Mouse (Mus musculus) layer of hippocampus, adult 2 months (tissue): ENCODE data around the gene Ets1. TPM values are rescaled to one million over a fixed set of nuclear protein-coding genes. Genes with fewer than 3 reads are reported as not detected.
A peak's percentile ranks its signal among the peaks of the same experiment; 100 is the strongest.

Experiments
- DNase-seq, 2 experiments: peaks; one replicate each; pipeline ENCODE4 v3.0.0; 2022; ENCODE audit warnings: low spot score in 2 of 2
- H3K27ac ChIP-seq: fragments of 200-600 bp; 2 replicates; pipeline ENCODE4 v1.8.1; 2022
- H3K4me3 ChIP-seq: fragments of 200-600 bp; 2 replicates; pipeline ENCODE4 v1.8.1; 2022; ENCODE audit warnings: mild to moderate bottlenecking
- CTCF ChIP-seq: fragments of 200-600 bp; conservative IDR thresholded peaks from 2 replicates; pipeline ENCODE4 v1.8.1; 2022; ENCODE audit warnings: antibody characterized with exemption, mild to moderate bottlenecking, moderate library complexity
- long read RNA-seq, 2 experiments: library from polyadenylated mRNA; stranded (forward); transcript quantifications; one replicate each; pipeline ENCODE4 v2.0.0; 2021; ENCODE audit warnings: borderline mapping rate in 2 of 2
- total RNA-seq, 2 experiments: library from RNA; stranded (reverse); gene quantifications; 2 replicates each; pipeline ENCODE4 v1.2.3; 2021

Ets1 gene
- 10 to 100 TPM in 1 of 2 experiments, 1 to 10 TPM in 1; 9.9 to 12.2 TPM for total RNA-seq
- long read RNA-seq, experiment 1, full-length matches to known transcripts: 9 of 13 reads
- long read RNA-seq, experiment 1, partial matches to known transcripts: 1 of 13 reads
- long read RNA-seq, experiment 1, other reads (novel, unspliced or antisense): 3 of 13 reads
- long read RNA-seq, experiment 2, full-length matches to known transcripts: 5 of 10 reads
- long read RNA-seq, experiment 2, partial matches to known transcripts: 0 of 10 reads
- long read RNA-seq, experiment 2, other reads (novel, unspliced or antisense): 5 of 10 reads

GRCm38 (mm10) chr9:32635627-32636385 lies at the start of gene Ets1:
TSS of gene Ets1 (plus strand) at chr9:32636221.
- peak within 1 kb of the TSS; percentile 57; the same call in 1 of the 2 replicates for H3K27ac ChIP-seq
- no peak for DNase-seq
- no peak for TF ChIP-seq CTCF
- peak within 1 kb of the TSS; percentile 33; the same call in 1 of the 2 replicates for H3K4me3 ChIP-seq

DNA sequence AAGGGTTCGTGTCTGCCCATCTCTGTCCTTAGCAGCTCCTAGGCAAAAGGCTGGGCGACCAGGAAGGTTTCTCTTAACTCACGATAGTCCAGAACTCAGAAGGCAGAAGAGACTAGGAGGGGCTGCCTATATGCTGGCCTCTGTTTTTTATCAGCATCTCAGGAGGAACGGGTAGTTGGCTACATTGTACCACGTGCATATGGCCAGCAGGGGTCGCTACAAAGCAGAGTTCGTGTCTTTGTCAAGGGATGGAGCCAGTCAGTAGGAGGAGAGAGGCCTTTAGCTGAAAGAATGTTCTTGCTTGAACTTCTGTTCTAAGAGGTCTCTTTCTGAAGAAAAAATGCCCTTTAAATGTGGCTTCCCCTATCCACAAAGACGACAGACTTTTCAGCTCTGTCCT lies 46.1 kb upstream of the Ets1 start:
- Histone ChIP-seq H3K4me3 (no peak overlapping the region), H3K27ac (no peak overlapping the region)
- peak; percentile 94 for TF ChIP-seq CTCF
- peak; percentile 74 to 86 for DNase-seq

- Histone ChIP-seq H3K4me3 (no peak overlapping the region), H3K27ac (no peak overlapping the region)
- no peak for DNase-seq
- no peak for TF ChIP-seq CTCF
Observed at GRCm38 (mm10) chr9:32590571-32590970, 45.5 kb upstream of the Ets1 start.

- TF ChIP-seq CTCF: peak; percentile 95
- peak overlapping the region; percentile 8; the same call in 1 of the 2 replicates for H3K4me3 ChIP-seq
- DNase-seq: peak; percentile 60 to 71
- peak overlapping the region; percentile 59 for H3K27ac ChIP-seq
Observed at GRCm38 (mm10) chr9:32591732-32592582, 44.1 kb upstream of the Ets1 start.

DNA sequence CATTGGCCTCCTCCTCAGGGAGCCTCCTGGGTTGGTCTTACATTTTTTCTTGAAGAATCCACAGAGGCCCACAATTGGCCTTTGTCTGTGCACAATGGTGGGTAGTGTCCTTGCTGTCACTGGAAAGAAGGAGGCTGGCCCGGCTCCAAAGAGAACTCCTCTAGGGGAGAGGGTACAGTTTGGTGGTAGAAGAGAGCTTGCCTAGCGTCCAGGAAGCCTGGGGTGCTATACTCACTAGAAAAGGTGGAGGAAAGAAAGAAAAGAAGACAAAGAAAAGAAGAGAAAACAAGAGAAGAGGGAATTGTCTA lies 43.5 kb upstream of the Ets1 start:
- DNase-seq: no peak
- H3K27ac ChIP-seq: peak overlapping the region; percentile 59
- no peak for TF ChIP-seq CTCF
- H3K4me3 ChIP-seq: no peak overlapping the region

DNA sequence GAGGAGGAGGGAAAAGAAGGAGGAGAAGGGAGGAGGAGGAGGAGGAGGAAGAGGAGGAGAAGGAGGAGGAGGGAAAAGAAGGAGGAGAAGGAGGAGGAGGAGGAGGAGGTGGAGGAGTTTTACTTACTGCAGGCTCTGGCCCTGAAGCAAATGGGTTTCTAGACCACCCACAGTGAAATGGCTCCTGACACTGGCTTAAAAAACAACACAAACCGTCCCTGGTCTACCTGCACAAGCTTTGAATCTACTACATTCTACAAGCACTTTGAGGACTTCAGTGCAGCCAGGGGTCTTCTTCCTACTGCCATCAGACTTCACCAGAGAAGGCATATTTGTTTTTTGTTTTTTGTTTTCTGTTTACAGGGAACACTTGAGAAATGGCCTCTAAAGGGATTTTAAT lies 42.2 kb upstream of the Ets1 start:
- Histone ChIP-seq H3K4me3 (no peak overlapping the region), H3K27ac (no peak overlapping the region)
- no peak for TF ChIP-seq CTCF
- no peak for DNase-seq

GRCm38 (mm10) chr9:32594346-32594745 lies 41.7 kb upstream of the Ets1 start:
- no peak for DNase-seq
- Histone ChIP-seq H3K27ac (peak overlapping the region; percentile 46; the same call in 1 of the 2 replicates), H3K4me3 (no peak overlapping the region)
- TF ChIP-seq CTCF: no peak

DNA sequence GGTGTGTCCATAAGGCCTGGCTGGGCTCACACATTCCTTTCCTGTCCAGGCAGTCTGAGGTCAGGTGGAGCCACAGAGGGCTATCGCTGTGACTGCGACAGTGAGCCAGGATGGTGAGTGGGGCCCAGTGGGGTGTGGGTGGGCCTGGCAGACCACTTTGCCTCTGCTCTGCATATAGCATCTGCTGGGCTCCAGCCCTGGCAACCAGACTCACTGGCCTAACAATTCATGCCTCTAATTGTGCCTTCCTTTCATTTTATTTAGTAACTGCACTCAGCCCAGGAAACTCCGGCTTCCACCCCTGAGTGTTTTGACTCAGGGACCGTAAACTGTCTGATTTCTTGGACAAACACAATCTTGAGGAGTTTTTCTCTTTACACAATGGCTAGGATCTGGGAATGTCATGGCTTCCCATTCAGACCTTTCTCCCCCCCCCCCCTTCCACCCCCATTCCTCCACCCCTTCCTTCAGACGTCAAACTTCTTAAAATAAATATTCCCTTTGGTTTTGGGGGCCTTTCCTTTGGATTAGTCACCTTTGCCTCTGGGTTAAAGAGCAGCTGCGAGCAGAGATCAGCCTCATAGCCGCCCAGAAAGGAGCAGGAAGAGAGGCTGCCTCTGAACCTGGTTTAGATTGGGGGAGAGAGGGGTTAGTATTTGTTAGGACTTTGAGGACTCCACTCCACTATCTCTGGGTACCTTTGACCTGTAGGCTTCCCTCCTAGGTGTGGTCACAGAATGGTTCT lies 40.8 kb upstream of the Ets1 start:
- Histone ChIP-seq H3K27ac (peak overlapping the region; percentile 58; the same call in 1 of the 2 replicates), H3K4me3 (no peak overlapping the region)
- DNase-seq: no peak
- no peak for TF ChIP-seq CTCF

DNA sequence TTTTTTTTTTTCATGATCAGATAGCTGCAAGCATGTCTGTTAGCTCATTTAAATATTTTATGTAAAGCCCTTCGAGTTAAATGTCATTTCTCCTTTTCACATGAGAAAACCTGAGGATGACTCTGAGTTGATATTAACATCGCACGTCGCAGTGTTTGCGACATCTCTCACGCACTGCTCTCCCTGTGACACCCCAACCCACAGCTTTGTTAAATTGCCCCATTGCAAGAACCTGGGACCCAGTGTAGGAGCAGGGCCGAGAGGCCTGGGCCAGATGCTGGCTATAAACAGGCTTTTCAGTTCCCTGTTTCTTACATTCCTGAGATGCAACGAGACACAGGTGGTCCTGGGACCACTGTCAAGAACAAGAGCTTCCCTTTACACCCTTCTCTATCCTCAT lies 39.7 kb upstream of the Ets1 start:
- no peak for DNase-seq

DNA sequence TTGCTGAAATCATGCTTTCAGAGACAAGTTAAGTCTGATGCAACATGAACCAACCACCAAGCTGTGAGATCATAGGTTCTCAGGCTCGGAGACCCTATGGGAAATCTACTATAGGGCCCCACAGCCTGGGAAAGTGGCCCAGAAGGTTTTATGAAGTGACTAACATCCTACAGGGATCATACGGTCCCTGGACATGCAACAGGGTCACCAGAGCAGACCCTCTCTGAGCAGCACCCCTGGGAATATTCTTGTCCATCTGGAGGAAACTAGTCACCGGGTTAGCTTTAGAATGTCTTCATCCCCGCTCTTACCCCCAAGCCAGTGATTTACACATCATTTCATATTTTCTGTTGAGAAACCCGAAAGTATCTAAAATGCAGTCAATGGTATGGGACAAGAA lies 34.1 kb upstream of the Ets1 start:
- Histone ChIP-seq H3K27ac (no peak overlapping the region), H3K4me3 (no peak overlapping the region)
- no peak for TF ChIP-seq CTCF
- no peak for DNase-seq

More for the DNA sequence above, 39.7 kb upstream of the Ets1 start:
- no peak overlapping the region for H3K27ac ChIP-seq
- no peak for TF ChIP-seq CTCF
- no peak overlapping the region for H3K4me3 ChIP-seq

- TF ChIP-seq CTCF: no peak
- H3K4me3 ChIP-seq: no peak overlapping the region
- no peak overlapping the region for H3K27ac ChIP-seq
- DNase-seq: no peak
Observed at GRCm38 (mm10) chr9:32603097-32603496, 32.9 kb upstream of the Ets1 start.

DNA sequence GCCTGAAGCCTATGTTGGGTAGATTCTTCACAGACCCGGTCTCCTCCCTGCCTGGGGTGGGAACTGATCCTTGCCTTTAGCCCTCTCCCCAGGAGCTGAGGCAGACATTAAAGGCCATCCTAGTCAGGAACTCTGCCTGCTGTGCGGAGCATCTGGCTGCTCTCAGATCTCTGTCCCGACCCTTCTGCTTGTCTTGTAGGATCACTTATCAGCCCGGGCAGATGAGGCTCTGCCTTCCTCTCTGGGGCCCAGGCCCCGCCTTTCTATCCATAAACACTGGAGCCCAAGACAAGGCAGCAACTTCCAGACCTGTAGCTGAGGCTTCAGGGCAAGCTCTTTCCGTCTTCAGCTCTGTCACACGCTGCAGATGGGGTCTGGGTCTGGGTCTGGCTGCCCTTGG lies 28.8 kb upstream of the Ets1 start:
- no peak for TF ChIP-seq CTCF
- no peak for DNase-seq
- no peak overlapping the region for H3K4me3 ChIP-seq

More for the DNA sequence above, 28.8 kb upstream of the Ets1 start:
- no peak overlapping the region for H3K27ac ChIP-seq
